Mouse (Mus musculus) cerebellum, adult 18-20 months (tissue): Measurements from ENCODE around the gene Acyp1.

Source experiments
- DNase-seq, 2 experiments: peaks; one replicate each; pipeline ENCODE4 v3.0.0; 2021

Gene Acyp1

GRCm38 (mm10) chr12:85227876-85228599, 60.2 kb downstream of the Acyp1 start:
- no peak for DNase-seq

- DNase-seq, result no peak
These were observed 61.0 kb downstream of the Acyp1 start for GRCm38 (mm10) chr12:85227227-85227626.
